Mouse (Mus musculus) cerebellum, adult 2 months (tissue): ENCODE measurements around the gene Letm1.

ENCODE experiments used
- CTCF ChIP-seq: fragments of 200-500 bp; IDR thresholded peaks from 2 replicates; pipeline ENCODE4 v1.5.1; 2011; ENCODE audit warnings: low read depth, mild to moderate bottlenecking, control low read depth, low read length, moderate library complexity, borderline replicate concordance; ENCODE audit not compliant: insufficient read depth
- POLR2A ChIP-seq: fragments of 200-500 bp; IDR thresholded peaks from 2 replicates; pipeline ENCODE4 v1.6.1; 2011; ENCODE audit warnings: low read length, control low read depth, borderline replicate concordance; ENCODE audit not compliant: insufficient read depth

- TF ChIP-seq CTCF (no peak), POLR2A (no peak)
These were observed 48.8 kb downstream of the Letm1 start for GRCm38 (mm10) chr5:33733837-33734236.
